14 mouse cellular contexts compared by ENCODE assay signal in genomic region chr4:63515021-63515420, GRCm38 (mm10).
"Had no signal": no experiment of that assay in that cellular context is flagged by ENCODE, and none has a peak within 500 bp of the region (broad histone marks: within the 10 kb centered on the region; RNA-seq: fewer than 3 reads in every experiment).

No protein-coding gene starts in this region.

- ATAC-seq: midbrain, embryonic 15.5 days had no signal

- H3K27me3 ChIP-seq: midbrain, embryonic 12.5 days; midbrain, embryonic 15.5 days; neural tube, embryonic 12.5 days; stomach, embryonic 15.5 days had no signal

- H3K4me3 ChIP-seq: midbrain, embryonic 10.5 days; midbrain, embryonic 12.5 days; midbrain, embryonic 15.5 days; neural tube, embryonic 12.5 days; stomach, embryonic 15.5 days had no signal

- H3K4me2 ChIP-seq: lung, embryonic 14.5 days; midbrain, embryonic 12.5 days; midbrain, embryonic 15.5 days; neural tube, embryonic 12.5 days; stomach, embryonic 15.5 days had no signal

- H3K9me3 ChIP-seq: midbrain, embryonic 10.5 days; midbrain, embryonic 12.5 days; midbrain, embryonic 15.5 days; neural tube, embryonic 12.5 days; stomach, embryonic 15.5 days had no signal

- H3K36me3 ChIP-seq: midbrain, embryonic 10.5 days; midbrain, embryonic 12.5 days; midbrain, embryonic 15.5 days; neural tube, embryonic 12.5 days; stomach, embryonic 15.5 days had no signal

- DNase-seq: lung, adult 18-20 months; lung, embryonic 14.5 days; lung, postnatal 10 days; right cerebral cortex, postnatal 14 days; thymus, adult 2 months; thymus, postnatal 25 days; thymus, postnatal 4 days had no signal

- H3K4me1 ChIP-seq: midbrain, embryonic 10.5 days; midbrain, embryonic 12.5 days; midbrain, embryonic 15.5 days; neural tube, embryonic 12.5 days; stomach, embryonic 15.5 days had no signal

- H3K27ac ChIP-seq: macrophage; midbrain, embryonic 10.5 days; midbrain, embryonic 12.5 days; midbrain, embryonic 15.5 days; neural tube, embryonic 12.5 days; stomach, embryonic 15.5 days; stomach, postnatal 0 days had no signal

- H3K9ac ChIP-seq: lung, embryonic 14.5 days; midbrain, embryonic 12.5 days; midbrain, embryonic 15.5 days; neural tube, embryonic 12.5 days; stomach, embryonic 15.5 days had no signal
